Mouse (Mus musculus) liver, embryonic 14.5 days (tissue): ENCODE data around the gene Nufip1. TPM values are rescaled to one million over a fixed set of nuclear protein-coding genes. Genes with fewer than 3 reads are reported as not detected.

Experiments used
- ATAC-seq: fragments of 200-750 bp; cut with Nextera tagmentation; 2 replicates; pipeline ENCODE4 v1.8.0; 2017; ENCODE audit warnings: moderate number of reproducible peaks, mild to moderate bottlenecking, moderate library complexity; ENCODE audit not compliant: insufficient read depth
- DNase-seq, 3 experiments: peaks; one replicate each; pipeline ENCODE4 v3.0.0-alpha.2; 2012 to 2013; ENCODE audit warnings: low read depth in 3 of 3, low spot score in 3 of 3
- H3K27ac ChIP-seq: fragments of 300-500 bp; sonication (generic); 2 replicates; pipeline ENCODE4 v1.5.1; 2014; ENCODE audit warnings: moderate library complexity, mild to moderate bottlenecking, control low read depth, inconsistent platforms
- H3K27me3 ChIP-seq: fragments of 300-500 bp; sonication (generic); 2 replicates; pipeline ENCODE4 v1.6.1; 2014; ENCODE audit warnings: mild to moderate bottlenecking, low read length, moderate library complexity; ENCODE audit not compliant: control insufficient read depth, insufficient read depth
- H3K36me3 ChIP-seq: fragments of 300-500 bp; sonication (generic); replicated peaks from 2 replicates; pipeline ENCODE4 v1.6.1; 2014; ENCODE audit warnings: low read depth; ENCODE audit not compliant: control insufficient read depth, insufficient read depth
- H3K4me1 ChIP-seq, 2 experiments: fragments of 200-500 bp in 1 of 2; fragments of 300-500 bp in 1 of 2; sonication (generic) in 1 of 2; replicated peaks; 2 replicates each; pipeline ENCODE4 v1.6.1; 2012 to 2014; ENCODE audit warnings: antibody characterized with exemption in 1 of 2, inconsistent platforms in 1 of 2, low read length in 1 of 2; ENCODE audit not compliant: control insufficient read depth in 2 of 2, insufficient read depth in 2 of 2
- H3K4me2 ChIP-seq: fragments of 300-500 bp; sonication (generic); 2 replicates; pipeline ENCODE4 v1.6.1; 2014; ENCODE audit warnings: low read depth, mild to moderate bottlenecking, control low read depth, moderate library complexity
- H3K4me3 ChIP-seq, 2 experiments: fragments of 200-500 bp in 1 of 2; fragments of 300-500 bp in 1 of 2; sonication (generic) in 1 of 2; 2 replicates each; pipeline ENCODE4 v1.5.1; 2012 to 2014; ENCODE audit warnings: low read depth in 2 of 2, low read length in 2 of 2, mild to moderate bottlenecking in 2 of 2, control low read depth in 1 of 2, inconsistent platforms in 1 of 2, moderate library complexity in 1 of 2; ENCODE audit not compliant: insufficient read depth in 1 of 2
- H3K9ac ChIP-seq: fragments of 300-500 bp; sonication (generic); replicated peaks from 2 replicates; pipeline ENCODE4 v1.6.1; 2014; ENCODE audit warnings: mild to moderate bottlenecking, control low read depth, moderate library complexity
- H3K9me3 ChIP-seq: fragments of 300-500 bp; sonication (generic); 2 replicates; pipeline ENCODE4 v1.6.1; 2016; ENCODE audit warnings: low read length, mixed read lengths; ENCODE audit not compliant: control insufficient read depth
- CTCF ChIP-seq: IDR thresholded peaks from 2 replicates; pipeline ENCODE4 v1.5.1; 2016; ENCODE audit warnings: antibody characterized with exemption, low read depth, control low read depth
- EP300 ChIP-seq: IDR thresholded peaks from 2 replicates; pipeline ENCODE4 v1.6.1; 2016; ENCODE audit warnings: antibody characterized with exemption, low read depth
- WGBS: fragments of 180-500 bp; shearing (Covaris S2); extraction: QIAGEN DNeasy Blood & Tissue Kit; methylation state at CpG from one replicate; pipeline ENCODE4 v1.1.7; 2014; ENCODE audit not compliant: insufficient replicate concordance; 5-methylcytosine and 5-hydroxymethylcytosine counted together
- polyA plus RNA-seq, 2 experiments: library from polyadenylated mRNA; depleted of rRNA in 1 of 2; stranded (reverse) in 1 of 2; unstranded in 1 of 2; fragments of >200 nt; fragmentation: Nextera tagmentation in 1 of 2; extraction: Ambion mirVana in 1 of 2; gene quantifications; 2 replicates each; pipeline versions ENCODE4 v1.2.1 to v1.2.3; 2012 to 2014

Nufip1 gene
- polyA plus RNA-seq, 2 experiments: 3.1 to 4.6 TPM

DNA sequence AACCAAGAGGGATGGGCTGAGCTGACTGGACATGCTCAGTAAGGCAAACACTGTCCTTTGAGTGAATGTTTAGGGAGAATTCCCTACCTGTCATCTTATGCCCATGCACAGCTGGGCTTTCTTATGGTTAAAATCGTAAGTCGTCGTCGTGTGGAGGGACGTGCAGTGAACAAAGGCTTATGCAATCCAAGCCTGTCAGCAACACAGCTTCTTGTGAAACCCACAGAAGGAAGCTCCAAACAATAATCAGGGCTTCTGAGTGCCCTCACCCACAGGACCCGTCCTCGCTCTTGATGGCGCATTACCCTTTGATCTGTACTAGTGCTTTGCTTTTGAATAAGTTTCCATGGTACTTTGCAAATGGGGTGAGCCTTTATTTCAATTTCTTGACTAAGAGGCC lies 60.6 kb downstream of the Nufip1 start:
- DNase-seq: no peak
- H3K9me3 ChIP-seq: no peaks in the 10 kb centered on the region
- 57% methylated on average over 8 of the region's 8 CpGs for WGBS

DNA sequence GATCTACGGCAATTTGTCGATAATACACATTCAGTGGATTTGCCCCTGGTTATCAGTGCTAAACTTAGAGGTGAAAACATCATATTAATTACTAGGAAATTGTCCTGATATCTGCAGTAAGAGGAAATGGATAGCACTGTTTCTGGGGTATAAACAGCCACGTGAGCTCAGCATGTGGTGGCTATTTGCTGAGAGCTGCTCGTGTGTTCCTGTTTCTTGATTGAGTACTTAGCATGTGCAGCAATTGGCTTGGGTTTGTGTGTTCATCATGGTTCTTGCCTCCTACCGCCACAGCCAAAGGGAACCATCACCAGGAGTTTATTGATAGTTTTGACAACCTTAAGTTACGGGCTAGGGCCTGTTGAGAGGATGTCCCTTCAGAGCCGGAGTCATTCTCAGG lies 63.6 kb downstream of the Nufip1 start:
- Histone ChIP-seq H3K4me3 (no peak overlapping the region), H3K4me1 (no peaks in the 10 kb centered on the region), H3K27me3 (no peaks in the 10 kb centered on the region), H3K27ac (no peak overlapping the region), H3K9me3 (no peaks in the 10 kb centered on the region), H3K36me3 (no peaks in the 10 kb centered on the region), H3K4me2 (no peak overlapping the region), H3K9ac (no peak overlapping the region)
- WGBS: 54% methylated on average over 7 of the region's 7 CpGs
- no peak for TF ChIP-seq CTCF
- TF ChIP-seq EP300: no peak
- ATAC-seq: no peak
- no peak for DNase-seq

More for the DNA sequence above, 60.6 kb downstream of the Nufip1 start:
- Histone ChIP-seq H3K4me2 (no peak overlapping the region), H3K4me1 (no peaks in the 10 kb centered on the region), H3K9ac (no peak overlapping the region), H3K36me3 (no peaks in the 10 kb centered on the region), H3K27ac (no peak overlapping the region), H3K4me3 (no peak overlapping the region), H3K27me3 (no peaks in the 10 kb centered on the region)
- TF ChIP-seq CTCF (no peak), EP300 (no peak)
- ATAC-seq: no peak

DNA sequence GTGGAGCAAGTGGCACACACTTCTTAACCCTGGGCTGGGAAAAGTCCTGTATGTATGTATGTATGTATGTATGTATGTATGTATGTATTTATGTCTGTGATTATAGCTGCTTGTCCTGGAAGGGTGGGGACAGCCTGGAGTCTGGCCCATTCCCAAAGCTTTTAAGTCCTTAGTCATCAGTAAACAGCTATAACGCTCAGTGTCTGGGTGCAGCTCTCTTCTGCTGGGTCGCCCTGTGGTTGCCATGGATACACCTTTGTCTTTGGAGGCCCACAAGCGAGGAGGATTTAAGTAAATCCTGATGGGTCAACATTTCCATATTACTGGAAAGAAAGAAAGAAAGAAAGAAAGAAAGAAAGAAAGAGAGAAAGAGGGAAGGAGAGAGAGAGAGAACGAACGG lies 65.1 kb downstream of the Nufip1 start:
- Histone ChIP-seq H3K9me3 (no peaks in the 10 kb centered on the region), H3K27me3 (no peaks in the 10 kb centered on the region), H3K27ac (no peak overlapping the region), H3K4me2 (no peak overlapping the region), H3K9ac (no peak overlapping the region), H3K36me3 (no peaks in the 10 kb centered on the region), H3K4me3 (no peak overlapping the region), H3K4me1 (no peaks in the 10 kb centered on the region)
- no peak for TF ChIP-seq EP300
- TF ChIP-seq CTCF: no peak
- DNase-seq (no peak), ATAC-seq (no peak)
- 49% methylated on average over 5 of the region's 5 CpGs for whole genome bisulfite sequencing

DNA sequence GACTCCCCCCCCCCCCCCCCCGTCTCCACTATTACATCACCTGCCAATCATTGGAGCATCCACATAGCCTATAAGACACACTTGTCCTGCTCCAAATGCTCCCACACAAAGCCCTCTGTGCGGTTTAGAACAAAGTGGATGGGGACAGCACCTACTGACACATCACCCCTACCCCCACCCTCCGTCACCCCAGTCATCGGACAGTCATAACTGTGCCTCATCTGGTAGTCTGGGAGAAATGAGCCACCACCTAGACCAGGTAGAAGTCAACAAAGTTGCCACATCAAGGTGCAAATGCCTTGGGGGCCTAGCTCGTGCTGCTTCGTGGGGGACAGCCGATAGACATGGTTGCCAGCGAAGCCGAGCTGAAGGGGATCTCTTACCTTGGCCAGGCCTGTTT lies 66.5 kb downstream of the Nufip1 start:
- no peak overlapping the region for H3K4me3 ChIP-seq
- H3K36me3 ChIP-seq: no peaks in the 10 kb centered on the region
- WGBS: 81% methylated on average over 9 of the region's 9 CpGs
- no peaks in the 10 kb centered on the region for H3K27me3 ChIP-seq
- ATAC-seq (no peak), DNase-seq (no peak)
- H3K9ac ChIP-seq: no peak overlapping the region
- H3K4me2 ChIP-seq: no peak overlapping the region
- H3K27ac ChIP-seq: no peak overlapping the region
- H3K4me1 ChIP-seq: no peaks in the 10 kb centered on the region
- H3K9me3 ChIP-seq: no peaks in the 10 kb centered on the region
- TF ChIP-seq EP300: no peak

DNA sequence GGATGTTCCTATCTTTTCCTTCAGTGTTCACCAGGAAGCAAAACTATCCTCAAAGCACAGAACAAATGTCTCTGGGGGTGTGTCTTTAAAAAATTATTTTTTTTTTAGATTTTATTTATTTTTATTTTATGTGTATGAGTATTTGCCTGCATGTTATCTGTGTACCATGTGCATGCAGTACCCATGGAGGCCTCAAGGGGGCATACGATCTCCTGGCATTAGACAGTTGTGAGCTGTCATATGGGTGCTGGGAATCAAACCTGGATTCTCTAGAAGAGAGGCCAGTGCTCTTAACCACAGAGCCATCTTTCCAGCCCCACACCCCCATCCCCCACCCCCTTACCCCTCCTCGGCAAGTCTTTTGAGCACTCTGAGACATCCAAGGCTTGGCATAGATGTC lies 67.8 kb downstream of the Nufip1 start:
- no peak for DNase-seq
- Histone ChIP-seq H3K9ac (no peak overlapping the region), H3K27ac (no peak overlapping the region), H3K4me1 (no peaks in the 10 kb centered on the region), H3K9me3 (no peaks in the 10 kb centered on the region), H3K36me3 (no peaks in the 10 kb centered on the region), H3K4me3 (no peak overlapping the region), H3K27me3 (no peaks in the 10 kb centered on the region), H3K4me2 (no peak overlapping the region)
- WGBS: 71% methylated on average over 2 of the region's 2 CpGs
- ATAC-seq: no peak
- no peak for TF ChIP-seq EP300
- peak; percentile 68 for TF ChIP-seq CTCF

DNA sequence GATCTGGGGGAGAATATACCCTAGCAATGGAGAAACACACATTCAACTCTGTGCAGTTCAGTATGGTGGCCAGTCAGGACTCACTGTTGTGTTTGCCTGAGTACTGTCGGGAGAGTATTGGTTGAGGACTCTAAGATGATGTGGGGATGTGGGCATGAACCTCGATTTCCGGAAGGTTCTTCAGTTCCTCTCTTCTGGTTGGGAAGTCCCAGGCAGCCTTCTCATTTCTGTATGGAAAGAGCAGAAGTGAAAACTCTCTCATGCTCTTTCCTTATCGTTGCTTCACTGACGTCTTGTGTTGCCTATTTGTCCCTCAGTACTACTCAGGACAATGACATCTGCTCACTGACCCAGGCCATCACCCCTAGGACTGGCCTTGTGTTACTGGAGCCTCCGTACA lies 68.7 kb downstream of the Nufip1 start:
- ATAC-seq (no peak), DNase-seq (no peak)
- Histone ChIP-seq H3K9ac (no peak overlapping the region), H3K27ac (no peak overlapping the region), H3K4me2 (no peak overlapping the region), H3K36me3 (no peaks in the 10 kb centered on the region), H3K9me3 (no peaks in the 10 kb centered on the region), H3K4me1 (no peaks in the 10 kb centered on the region), H3K4me3 (no peak overlapping the region), H3K27me3 (no peaks in the 10 kb centered on the region)
- TF ChIP-seq CTCF (no peak), EP300 (no peak)
- 54% methylated on average over 6 of the region's 6 CpGs for WGBS
